Mouse (Mus musculus) E14TG2a.4 (cell line): ENCODE measurements around the gene Tnks2.

Source experiments
- CTCF ChIP-seq: conservative IDR thresholded peaks from 2 replicates; pipeline ENCODE4 v1.5.1; 2014; ENCODE audit warnings: low read length
- POU5F1 ChIP-seq: IDR thresholded peaks from 2 replicates; pipeline ENCODE4 v1.6.1; 2014; ENCODE audit warnings: low read length, borderline replicate concordance

GRCm38 (mm10) chr19:36801856-36802641 is 32.0 kb upstream of the Tnks2 start:
- TF ChIP-seq CTCF (peak; percentile 67), POU5F1 (no peak)
